Mouse (Mus musculus) cerebellum, adult 2 months (tissue): ENCODE measurements at regions not wholly inside any gene's neighbourhood (a gene's known extent, or its start where the extent isn't known, plus 50 kb on each side); places are given as distances from the start of the nearest gene placed in this dataset.

Experiments used
- DNase-seq, 2 experiments: peaks; one replicate each; pipeline ENCODE4 v3.0.0; 2021
- H3K27ac ChIP-seq: fragments of 200-500 bp; 2 replicates; pipeline ENCODE4 v1.5.1; 2012; ENCODE audit warnings: low read length, control low read depth, inconsistent platforms; ENCODE audit not compliant: insufficient read depth
- H3K27me3 ChIP-seq: fragments of 200-500 bp; 2 replicates; pipeline ENCODE4 v1.6.1; 2012; ENCODE audit warnings: inconsistent platforms, mild to moderate bottlenecking, low read length, moderate library complexity; ENCODE audit not compliant: control insufficient read depth, insufficient read depth
- H3K4me1 ChIP-seq: fragments of 200-500 bp; 2 replicates; pipeline ENCODE4 v1.6.1; 2011; ENCODE audit warnings: low read length; ENCODE audit not compliant: control insufficient read depth, insufficient read depth
- H3K4me3 ChIP-seq: fragments of 200-500 bp; replicated peaks from 2 replicates; pipeline ENCODE3; 2011; ENCODE audit warnings: mild to moderate bottlenecking, low read depth, low read length, control low read depth; ENCODE audit not compliant: insufficient read depth
- CTCF ChIP-seq: fragments of 200-500 bp; IDR thresholded peaks from 2 replicates; pipeline ENCODE4 v1.5.1; 2011; ENCODE audit warnings: low read depth, mild to moderate bottlenecking, control low read depth, low read length, moderate library complexity, borderline replicate concordance; ENCODE audit not compliant: insufficient read depth
- POLR2A ChIP-seq: fragments of 200-500 bp; IDR thresholded peaks from 2 replicates; pipeline ENCODE4 v1.6.1; 2011; ENCODE audit warnings: low read length, control low read depth, borderline replicate concordance; ENCODE audit not compliant: insufficient read depth
- WGBS: fragments of 180-500 bp; shearing (Covaris S2); methylation state at CpG from one replicate; pipeline ENCODE4 v1.1.7; 2018; 5-methylcytosine and 5-hydroxymethylcytosine counted together

GRCm38 (mm10) chr10:19168362-19168761, 152.9 kb upstream of the Tnfaip3 start:
- no peaks in the 10 kb centered on the region for H3K27me3 ChIP-seq
- WGBS, result 46% methylated on average over 5 of the region's 5 CpGs
- no peak overlapping the region for H3K4me3 ChIP-seq
- DNase-seq, result no peak
- no peak overlapping the region for H3K27ac ChIP-seq
- TF ChIP-seq POLR2A (no peak), CTCF (no peak)
- H3K4me1 ChIP-seq, result no peaks in the 10 kb centered on the region

- no peak overlapping the region for H3K4me3 ChIP-seq
- TF ChIP-seq POLR2A (no peak), CTCF (no peak)
- H3K27ac ChIP-seq, result no peak overlapping the region
- WGBS, result 35% methylated on average over 8 of the region's 8 CpGs
- no peaks in the 10 kb centered on the region for H3K27me3 ChIP-seq
- DNase-seq, result no peak
- no peaks in the 10 kb centered on the region for H3K4me1 ChIP-seq
These were observed 152.3 kb upstream of the Tnfaip3 start for GRCm38 (mm10) chr10:19167641-19168271.

- H3K27me3 ChIP-seq, result no peaks in the 10 kb centered on the region
- no peak for DNase-seq
- no peaks in the 10 kb centered on the region for H3K4me1 ChIP-seq
- no peak overlapping the region for H3K27ac ChIP-seq
- no peak for TF ChIP-seq CTCF
- no peak for TF ChIP-seq POLR2A
- 66% methylated on average over 7 of the region's 7 CpGs for WGBS
- H3K4me3 ChIP-seq, result no peak overlapping the region
These were observed 151.6 kb upstream of the Tnfaip3 start for GRCm38 (mm10) chr10:19167101-19167500.

- no peak overlapping the region for H3K27ac ChIP-seq
- WGBS, result 95% methylated on average over 2 of the region's 2 CpGs
- TF ChIP-seq POLR2A (no peak), CTCF (no peak)
- DNase-seq, result no peak
- H3K4me1 ChIP-seq, result no peaks in the 10 kb centered on the region
- H3K27me3 ChIP-seq, result no peaks in the 10 kb centered on the region
- no peak overlapping the region for H3K4me3 ChIP-seq
These were observed 146.6 kb upstream of the Tnfaip3 start for GRCm38 (mm10) chr10:19162104-19162503.

GRCm38 (mm10) chr10:19161149-19161548, 145.7 kb upstream of the Tnfaip3 start:
- TF ChIP-seq CTCF (no peak), POLR2A (no peak)
- Histone ChIP-seq H3K27me3 (no peaks in the 10 kb centered on the region), H3K4me3 (no peak overlapping the region), H3K27ac (no peak overlapping the region), H3K4me1 (no peaks in the 10 kb centered on the region)
- no peak for DNase-seq

- no peak for DNase-seq
- Histone ChIP-seq H3K4me3 (no peak overlapping the region), H3K4me1 (no peaks in the 10 kb centered on the region), H3K27ac (no peak overlapping the region), H3K27me3 (no peaks in the 10 kb centered on the region)
- TF ChIP-seq CTCF (no peak), POLR2A (no peak)
These were observed 138.6 kb upstream of the Tnfaip3 start for GRCm38 (mm10) chr10:19154041-19154440.

GRCm38 (mm10) chr10:19152773-19153172, 137.3 kb upstream of the Tnfaip3 start:
- Histone ChIP-seq H3K27ac (no peak overlapping the region), H3K4me1 (no peaks in the 10 kb centered on the region), H3K4me3 (no peak overlapping the region), H3K27me3 (no peaks in the 10 kb centered on the region)
- DNase-seq, result no peak
- TF ChIP-seq POLR2A (no peak), CTCF (no peak)
- 92% methylated on average over 5 of the region's 5 CpGs for WGBS

- Histone ChIP-seq H3K27me3 (no peaks in the 10 kb centered on the region), H3K4me3 (no peak overlapping the region), H3K4me1 (no peaks in the 10 kb centered on the region), H3K27ac (no peak overlapping the region)
- WGBS, result 96% methylated on average over 1 of the region's 1 CpGs
- TF ChIP-seq CTCF (no peak), POLR2A (no peak)
- no peak for DNase-seq
These were observed 135.3 kb upstream of the Tnfaip3 start for GRCm38 (mm10) chr10:19150766-19151165.

GRCm38 (mm10) chr10:19150005-19150404, 134.5 kb upstream of the Tnfaip3 start:
- DNase-seq, result no peak
- Histone ChIP-seq H3K4me3 (no peak overlapping the region), H3K27me3 (no peaks in the 10 kb centered on the region), H3K27ac (no peak overlapping the region), H3K4me1 (no peaks in the 10 kb centered on the region)
- TF ChIP-seq POLR2A, result no peak
- no peak for TF ChIP-seq CTCF
- 47% methylated on average over 3 of the region's 3 CpGs for WGBS
